Mouse (Mus musculus) midbrain, embryonic 15.5 days (tissue): Measurements from ENCODE around the gene Dnah14. TPM values are rescaled to one million over a fixed set of nuclear protein-coding genes. Genes with fewer than 3 reads are reported as not detected.
"Not testable (repeated sequence)": the region's sequence is repeated elsewhere in the genome, so short reads cannot be mapped to it uniquely, and the experiment has no call there.

Source experiments
- ATAC-seq: fragments of 200-750 bp; cut with Nextera tagmentation; replicated peaks from 2 replicates; pipeline ENCODE4 v1.8.0; 2017; ENCODE audit warnings: moderate TSS enrichment
- H3K27ac ChIP-seq: fragments of 300-500 bp; sonication (generic); 2 replicates; pipeline ENCODE4 v1.5.1; 2015; ENCODE audit warnings: mild to moderate bottlenecking, inconsistent platforms
- H3K27me3 ChIP-seq: fragments of 300-500 bp; sonication (generic); replicated peaks from 2 replicates; pipeline ENCODE4 v1.6.1; 2015; ENCODE audit warnings: inconsistent platforms
- H3K36me3 ChIP-seq: fragments of 300-500 bp; sonication (generic); replicated peaks from 2 replicates; pipeline ENCODE4 v1.6.1; 2015; ENCODE audit warnings: inconsistent platforms
- H3K4me1 ChIP-seq: fragments of 300-500 bp; sonication (generic); 2 replicates; pipeline ENCODE4 v1.6.1; 2015; ENCODE audit warnings: inconsistent platforms
- H3K4me2 ChIP-seq: fragments of 300-500 bp; sonication (generic); 2 replicates; pipeline ENCODE4 v1.6.1; 2015; ENCODE audit warnings: inconsistent platforms, mild to moderate bottlenecking, moderate library complexity
- H3K4me3 ChIP-seq: fragments of 300-500 bp; sonication (generic); 2 replicates; pipeline ENCODE4 v1.5.1; 2015; ENCODE audit warnings: mild to moderate bottlenecking, inconsistent platforms
- H3K9ac ChIP-seq: fragments of 300-500 bp; sonication (generic); 2 replicates; pipeline ENCODE4 v1.6.1; 2015; ENCODE audit warnings: mild to moderate bottlenecking, inconsistent platforms
- H3K9me3 ChIP-seq: fragments of 300-500 bp; sonication (generic); 2 replicates; pipeline ENCODE4 v1.6.1; 2016; ENCODE audit warnings: inconsistent platforms
- WGBS: fragments of 180-500 bp; shearing (Covaris S2); methylation state at CpG from one replicate; pipeline ENCODE4 v1.1.7; 2015; ENCODE audit warnings: mixed read lengths; 5-methylcytosine and 5-hydroxymethylcytosine counted together
- polyA plus RNA-seq: library from polyadenylated mRNA; unstranded; fragments of >200 nt; fragmentation: Nextera tagmentation; extraction: Ambion mirVana; gene quantifications from 2 replicates; pipeline ENCODE4 v1.2.1, GENCODE M21; 2015

Gene Dnah14
- polyA plus RNA-seq, 1 experiment from 2014 or later: 0.81 TPM

DNA sequence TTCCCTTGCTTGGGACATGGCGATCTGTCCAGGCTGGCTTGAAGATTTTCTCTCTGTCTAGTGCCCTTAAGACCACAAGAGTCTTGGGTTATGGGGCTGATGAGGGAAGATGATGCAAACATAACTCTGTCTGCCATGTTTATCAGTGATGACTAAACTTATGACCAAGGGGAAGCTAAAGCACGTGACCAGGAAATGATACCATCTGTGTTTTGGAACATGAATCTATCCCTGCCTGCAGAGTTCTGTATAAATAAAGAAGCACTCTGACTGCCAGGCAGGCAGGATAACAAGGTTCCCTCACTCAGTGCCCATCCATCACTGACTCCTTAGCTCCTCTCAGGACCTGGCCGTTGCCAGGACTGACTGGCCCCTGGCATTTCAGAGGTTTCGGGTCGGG is 157.2 kb downstream of the Dnah14 start:
- H3K36me3 ChIP-seq: no peaks in the 10 kb centered on the region
- no peaks in the 10 kb centered on the region for H3K9me3 ChIP-seq
- H3K27ac ChIP-seq: no peak overlapping the region
- no peak for ATAC-seq
- 86% methylated on average over 5 of the region's 5 CpGs for WGBS
- H3K9ac ChIP-seq: no peak overlapping the region
- H3K4me1 ChIP-seq: no peaks in the 10 kb centered on the region
- no peaks in the 10 kb centered on the region for H3K27me3 ChIP-seq
- no peak overlapping the region for H3K4me3 ChIP-seq
- H3K4me2 ChIP-seq: no peak overlapping the region

DNA sequence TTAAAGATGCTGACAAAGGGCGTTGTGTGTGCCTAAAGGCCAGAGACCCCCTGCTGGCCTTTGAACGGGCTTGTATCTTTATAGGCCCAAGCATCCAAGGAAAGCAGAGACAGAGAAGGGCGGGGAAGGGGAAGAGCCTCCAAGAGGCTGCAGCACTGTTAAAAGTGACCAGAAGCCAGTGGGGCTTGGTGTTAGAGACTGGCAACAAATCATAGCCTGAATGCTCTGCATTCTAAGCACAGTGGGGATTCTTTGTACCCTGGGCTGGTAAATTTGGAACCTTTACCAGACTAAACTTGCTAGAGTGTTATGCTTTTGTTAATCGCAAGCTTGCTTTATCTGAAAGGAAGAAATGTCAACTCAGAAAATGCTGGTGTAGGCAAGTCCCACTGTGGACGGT is 163.9 kb downstream of the Dnah14 start:
- Histone ChIP-seq H3K4me2 (no peak overlapping the region), H3K9ac (no peak overlapping the region), H3K27ac (no peak overlapping the region), H3K36me3 (no peaks in the 10 kb centered on the region), H3K27me3 (no peaks in the 10 kb centered on the region), H3K4me3 (no peak overlapping the region), H3K4me1 (no peaks in the 10 kb centered on the region), H3K9me3 (no peaks in the 10 kb centered on the region)
- ATAC-seq: no peak
- 44% methylated on average over 5 of the region's 5 CpGs for WGBS

DNA sequence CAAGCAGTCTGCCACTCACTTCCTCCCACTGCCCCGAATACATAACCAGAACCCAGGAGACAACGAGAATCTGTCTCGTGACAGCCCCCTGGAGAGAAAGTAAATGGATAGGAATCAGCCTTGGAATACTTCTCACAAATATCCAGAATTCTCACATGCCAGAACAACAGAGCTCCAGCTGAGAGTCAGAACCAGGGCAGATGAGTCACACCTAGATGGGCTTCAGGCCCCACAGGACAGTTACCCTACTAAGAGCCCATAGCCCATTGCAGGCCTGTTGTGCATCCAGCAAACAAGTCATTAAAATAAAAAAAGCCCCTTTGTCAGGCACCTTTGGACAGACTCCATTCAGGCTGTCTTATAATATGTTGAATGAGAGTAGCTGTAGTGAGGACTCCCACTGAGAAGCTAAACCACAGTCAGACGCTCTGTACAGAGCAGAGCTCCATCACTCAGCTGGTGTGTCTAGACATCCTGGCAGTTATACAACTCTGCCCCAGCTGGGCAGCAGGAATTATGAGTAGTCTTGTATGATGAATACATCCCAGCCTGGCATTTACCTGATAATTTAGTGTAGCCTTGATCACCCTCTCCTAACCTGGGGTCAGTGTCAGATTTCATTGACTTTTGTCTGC is 166.0 kb downstream of the Dnah14 start:
- no peaks in the 10 kb centered on the region for H3K27me3 ChIP-seq
- 32% methylated on average over 4 of the region's 4 CpGs for WGBS
- no peaks in the 10 kb centered on the region for H3K9me3 ChIP-seq
- no peak overlapping the region for H3K9ac ChIP-seq
- no peaks in the 10 kb centered on the region for H3K4me1 ChIP-seq
- H3K36me3 ChIP-seq: no peaks in the 10 kb centered on the region
- no peak for ATAC-seq
- H3K4me2 ChIP-seq: no peak overlapping the region
- no peak overlapping the region for H3K27ac ChIP-seq
- H3K4me3 ChIP-seq: no peak overlapping the region

DNA sequence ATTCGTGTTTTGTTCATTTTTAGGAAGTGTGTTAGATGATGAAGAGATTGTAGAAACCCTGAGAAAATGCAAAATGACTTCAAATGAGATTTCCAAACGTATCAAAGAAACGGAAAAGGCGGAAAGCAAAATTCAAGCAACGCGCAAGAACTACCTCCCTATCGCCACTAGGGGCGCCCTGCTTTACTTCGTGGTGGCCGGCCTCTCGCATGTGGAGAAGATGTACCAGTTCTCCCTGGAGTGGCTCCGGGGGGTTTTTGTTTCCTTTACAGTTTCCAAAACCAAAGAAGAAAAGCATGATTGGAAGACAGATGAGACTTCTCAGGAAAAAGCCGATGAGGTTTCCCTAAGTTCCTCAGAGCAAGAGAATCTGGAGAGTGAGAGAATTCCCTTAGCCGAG is 193.0 kb downstream of the Dnah14 start:
- H3K36me3 ChIP-seq: no peaks in the 10 kb centered on the region
- H3K4me3 ChIP-seq: no peak overlapping the region
- no peak overlapping the region for H3K9ac ChIP-seq
- WGBS: 58% methylated on average over 14 of the region's 14 CpGs
- H3K4me2 ChIP-seq: no peak overlapping the region
- no peaks in the 10 kb centered on the region for H3K27me3 ChIP-seq
- no peak for ATAC-seq
- H3K9me3 ChIP-seq: no peaks in the 10 kb centered on the region
- H3K4me1 ChIP-seq: no peaks in the 10 kb centered on the region
- no peak overlapping the region for H3K27ac ChIP-seq

DNA sequence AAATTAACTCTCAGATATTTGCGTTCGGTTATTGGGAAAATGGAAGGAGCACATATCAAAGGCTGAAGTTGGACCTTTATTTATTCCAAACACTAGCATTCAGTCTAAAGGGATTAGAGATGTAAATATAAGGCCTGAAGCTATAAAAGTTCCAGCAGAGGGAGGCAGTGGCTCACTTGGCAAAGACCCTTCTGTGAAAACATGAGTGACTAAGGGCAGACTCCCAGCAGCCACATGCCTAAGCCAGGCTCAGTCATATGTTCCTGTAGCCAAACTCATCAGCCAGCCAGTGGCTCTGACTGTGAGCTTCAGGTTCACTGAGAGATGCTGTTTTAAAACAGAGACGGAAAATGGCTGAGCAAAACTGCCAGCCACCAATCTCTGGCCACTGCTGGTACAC is 195.5 kb downstream of the Dnah14 start:
- no peak overlapping the region for H3K4me3 ChIP-seq
- 89% methylated on average over 3 of the region's 3 CpGs for WGBS
- no peak overlapping the region for H3K4me2 ChIP-seq
- ATAC-seq: no peak
- H3K9ac ChIP-seq: no peak overlapping the region
- no peaks in the 10 kb centered on the region for H3K36me3 ChIP-seq
- H3K27ac ChIP-seq: no peak overlapping the region
- H3K4me1 ChIP-seq: no peaks in the 10 kb centered on the region
- H3K27me3 ChIP-seq: no peaks in the 10 kb centered on the region
- H3K9me3 ChIP-seq: no peaks in the 10 kb centered on the region

DNA sequence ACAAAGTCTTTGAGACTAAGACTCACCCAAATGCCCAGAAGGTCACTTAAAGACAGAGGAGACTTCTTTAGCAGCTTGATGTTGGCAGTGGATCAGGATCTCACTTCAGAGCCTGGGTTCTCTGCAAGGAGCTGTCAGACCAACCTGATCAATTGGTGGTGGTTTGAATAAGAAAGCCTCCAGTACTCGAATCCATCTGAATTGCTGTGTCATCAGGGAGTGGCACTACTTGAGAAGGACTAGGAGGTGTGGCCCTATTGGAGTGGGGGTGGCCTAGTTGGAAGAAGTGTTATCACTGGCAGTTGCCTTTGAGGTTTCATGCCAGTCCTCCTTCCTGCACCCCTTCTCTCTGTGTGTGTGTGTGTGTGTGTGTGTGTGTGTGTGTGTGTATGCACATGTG is 200.2 kb downstream of the Dnah14 start:
- ATAC-seq: no peak

DNA sequence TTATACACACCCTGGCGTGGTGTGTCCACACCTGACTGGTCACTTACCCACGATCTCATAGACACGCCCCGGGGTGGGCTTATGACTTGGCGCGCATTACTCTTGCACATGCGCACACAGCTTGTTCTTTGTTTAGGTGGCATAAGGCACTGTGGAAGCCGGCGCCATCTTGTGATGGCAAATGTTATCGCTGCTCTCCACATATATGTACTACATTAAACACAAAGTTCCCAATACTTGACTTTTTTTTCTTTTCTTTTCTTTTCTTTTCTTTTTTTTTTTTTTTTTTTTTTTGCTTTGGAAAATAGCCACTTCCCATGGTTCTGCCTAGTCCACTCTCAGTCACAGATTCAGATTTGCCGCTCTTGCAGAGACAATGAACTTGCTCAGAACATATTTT is 206.2 kb downstream of the Dnah14 start:
- not testable (repeated sequence) for ATAC-seq, H3K27me3 ChIP-seq

More for the DNA sequence above, 200.2 kb downstream of the Dnah14 start:
- no peaks in the 10 kb centered on the region for H3K36me3 ChIP-seq
- no peak overlapping the region for H3K9ac ChIP-seq
- 66% methylated on average over 1 of the region's 1 CpGs for WGBS
- H3K27me3 ChIP-seq: no peaks in the 10 kb centered on the region
- no peak overlapping the region for H3K4me2 ChIP-seq
- H3K4me1 ChIP-seq: no peaks in the 10 kb centered on the region
- H3K4me3 ChIP-seq: no peak overlapping the region
- no peaks in the 10 kb centered on the region for H3K9me3 ChIP-seq
- H3K27ac ChIP-seq: no peak overlapping the region

DNA sequence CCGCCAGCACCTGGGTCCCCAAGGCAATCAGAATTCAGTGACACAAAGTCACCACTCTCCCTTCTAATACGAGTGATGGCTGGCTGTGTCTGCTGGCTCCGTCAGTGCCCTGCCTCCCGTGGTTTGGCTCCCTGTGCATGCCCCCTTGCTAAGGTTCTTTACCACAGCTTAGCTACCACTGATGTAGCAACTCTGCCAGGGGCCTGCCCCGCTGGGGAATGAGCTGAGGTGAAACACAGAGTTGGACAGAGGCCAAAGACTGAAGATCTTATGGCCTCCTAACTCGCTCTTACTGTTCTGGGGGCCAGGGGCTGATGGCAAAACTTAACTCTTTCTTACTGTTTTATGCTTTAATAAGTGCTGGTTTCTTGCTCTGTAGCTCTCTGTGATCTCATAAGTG is 213.6 kb downstream of the Dnah14 start:
- Histone ChIP-seq H3K4me1 (no peaks in the 10 kb centered on the region), H3K27me3 (no peaks in the 10 kb centered on the region), H3K9ac (no peak overlapping the region), H3K4me3 (no peak overlapping the region), H3K4me2 (no peak overlapping the region), H3K9me3 (no peaks in the 10 kb centered on the region), H3K36me3 (no peaks in the 10 kb centered on the region), H3K27ac (no peak overlapping the region)
- ATAC-seq: no peak
- WGBS: 57% methylated on average over 6 of the region's 6 CpGs

More for the DNA sequence above, 206.2 kb downstream of the Dnah14 start:
- H3K9me3 ChIP-seq, H3K9ac ChIP-seq, H3K36me3 ChIP-seq, H3K4me2 ChIP-seq, H3K27ac ChIP-seq, H3K4me3 ChIP-seq, H3K4me1 ChIP-seq: not testable (repeated sequence)
- 97% methylated on average over 11 of the region's 11 CpGs for WGBS

DNA sequence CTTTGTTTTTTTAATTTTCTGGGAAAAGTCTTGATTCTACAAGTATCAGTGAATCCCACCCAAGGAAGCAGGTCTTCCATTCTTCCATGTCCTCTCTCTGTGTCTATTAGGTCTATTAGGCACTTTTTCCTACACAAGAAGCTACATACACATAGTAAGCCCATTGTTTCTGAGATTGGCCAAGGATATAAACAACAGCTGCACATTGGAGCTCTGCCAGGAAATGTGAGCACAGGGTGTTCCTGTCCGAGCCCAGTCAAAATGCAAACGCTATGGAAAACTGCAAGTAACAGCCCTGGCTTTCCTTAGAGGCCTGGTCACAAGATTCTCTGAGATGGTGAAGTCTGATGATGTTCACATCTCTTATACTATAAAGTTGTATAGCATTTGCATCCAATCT is 217.2 kb downstream of the Dnah14 start:
- Histone ChIP-seq H3K36me3 (no peaks in the 10 kb centered on the region), H3K4me2 (no peak overlapping the region), H3K27ac (no peak overlapping the region), H3K9me3 (no peaks in the 10 kb centered on the region), H3K4me3 (no peak overlapping the region), H3K4me1 (no peaks in the 10 kb centered on the region), H3K27me3 (no peaks in the 10 kb centered on the region), H3K9ac (no peak overlapping the region)
- ATAC-seq: no peak
- WGBS: 59% methylated on average over 2 of the region's 2 CpGs

DNA sequence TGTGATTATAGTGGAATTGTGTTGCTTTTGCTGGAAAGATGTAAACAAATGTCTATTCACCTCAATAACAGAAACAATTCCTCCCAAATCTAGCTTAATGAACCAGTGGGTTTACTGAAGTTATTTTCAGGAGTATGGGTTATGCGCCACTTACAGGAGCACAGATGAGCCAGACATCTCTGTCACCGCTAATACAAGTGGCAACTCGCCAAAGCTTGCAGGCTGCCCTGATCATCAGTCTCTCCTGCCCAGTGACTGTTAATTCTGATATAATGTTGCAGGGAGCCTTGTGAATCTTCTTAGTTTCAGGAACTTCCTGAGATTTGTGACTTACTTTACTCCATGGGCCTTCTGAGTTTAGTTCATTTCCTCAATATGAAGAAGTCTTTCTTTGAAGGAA is 223.6 kb downstream of the Dnah14 start:
- 85% methylated on average over 3 of the region's 3 CpGs for WGBS
- no peaks in the 10 kb centered on the region for H3K4me1 ChIP-seq
- no peaks in the 10 kb centered on the region for H3K36me3 ChIP-seq
- H3K27me3 ChIP-seq: no peaks in the 10 kb centered on the region
- H3K9ac ChIP-seq: no peak overlapping the region
- H3K9me3 ChIP-seq: no peaks in the 10 kb centered on the region
- no peak for ATAC-seq
- no peak overlapping the region for H3K4me2 ChIP-seq
- no peak overlapping the region for H3K27ac ChIP-seq
- no peak overlapping the region for H3K4me3 ChIP-seq

DNA sequence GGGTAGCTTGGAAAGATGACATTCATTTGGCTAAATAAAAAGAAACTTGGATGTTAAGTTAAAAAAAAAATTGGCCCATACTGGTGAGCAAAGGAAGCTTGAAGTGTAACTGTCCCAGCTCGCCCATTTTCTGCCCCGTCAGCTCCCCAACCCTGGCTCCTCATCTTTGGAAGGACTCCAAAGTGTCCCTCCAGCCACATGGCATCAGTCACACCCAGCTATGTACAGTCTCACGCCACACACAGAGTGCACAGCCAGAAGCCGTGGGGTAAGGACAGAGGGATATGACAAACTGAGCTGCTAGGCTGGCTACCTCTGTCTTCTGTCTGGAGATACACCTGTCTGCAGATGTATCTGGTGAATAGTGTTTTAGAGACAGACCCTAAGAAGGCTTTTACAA is 224.3 kb downstream of the Dnah14 start:
- 88% methylated on average over 4 of the region's 4 CpGs for WGBS
- Histone ChIP-seq H3K27me3 (no peaks in the 10 kb centered on the region), H3K4me3 (no peak overlapping the region)

DNA sequence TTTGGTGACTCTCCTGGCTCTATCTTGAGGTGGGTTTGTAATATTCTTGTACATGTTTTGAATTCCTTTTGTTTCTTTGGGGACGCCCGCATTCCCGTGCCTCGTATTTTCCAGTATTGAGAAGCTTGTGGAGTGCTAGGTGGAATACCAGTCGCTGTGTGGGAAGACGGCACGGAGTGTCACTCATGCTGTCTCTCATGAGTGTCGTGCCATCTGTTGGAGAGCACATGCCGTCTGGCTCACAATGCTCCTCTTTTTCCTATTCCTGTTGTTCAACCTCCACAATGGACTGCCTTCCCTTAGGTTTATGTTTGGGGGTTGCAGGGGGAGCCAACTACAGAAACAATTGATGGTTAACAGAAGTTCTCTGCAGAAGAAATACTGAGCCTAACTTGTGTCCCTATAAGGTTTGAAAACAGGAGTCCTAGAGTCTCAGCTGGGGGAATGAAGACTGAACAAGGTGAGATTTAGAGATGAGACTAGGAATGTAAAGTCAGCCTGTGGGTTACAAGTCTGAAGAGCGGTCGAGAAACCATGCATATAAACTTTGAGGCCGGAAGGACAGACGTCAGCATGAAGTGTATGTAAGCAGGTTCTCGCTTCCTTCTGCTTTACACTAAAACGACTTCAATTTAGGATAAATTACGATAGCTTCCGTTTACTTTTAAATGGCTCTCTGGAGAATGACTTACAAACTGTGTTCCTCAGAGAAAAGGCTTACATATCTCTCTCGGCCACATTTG is 235.3 kb downstream of the Dnah14 start:
- Histone ChIP-seq H3K4me2 (no peak overlapping the region), H3K4me1 (no peaks in the 10 kb centered on the region), H3K27me3 (no peaks in the 10 kb centered on the region), H3K9ac (no peak overlapping the region), H3K4me3 (no peak overlapping the region), H3K36me3 (peaks cover 6% of the 10 kb centered on the region), H3K9me3 (no peaks in the 10 kb centered on the region), H3K27ac (no peak overlapping the region)
- 91% methylated on average over 18 of the region's 18 CpGs for WGBS
- no peak for ATAC-seq

More for the DNA sequence above, 224.3 kb downstream of the Dnah14 start:
- ATAC-seq: no peak
- Histone ChIP-seq H3K9ac (no peak overlapping the region), H3K27ac (no peak overlapping the region), H3K4me2 (no peak overlapping the region), H3K4me1 (no peaks in the 10 kb centered on the region), H3K9me3 (no peaks in the 10 kb centered on the region), H3K36me3 (no peaks in the 10 kb centered on the region)

DNA sequence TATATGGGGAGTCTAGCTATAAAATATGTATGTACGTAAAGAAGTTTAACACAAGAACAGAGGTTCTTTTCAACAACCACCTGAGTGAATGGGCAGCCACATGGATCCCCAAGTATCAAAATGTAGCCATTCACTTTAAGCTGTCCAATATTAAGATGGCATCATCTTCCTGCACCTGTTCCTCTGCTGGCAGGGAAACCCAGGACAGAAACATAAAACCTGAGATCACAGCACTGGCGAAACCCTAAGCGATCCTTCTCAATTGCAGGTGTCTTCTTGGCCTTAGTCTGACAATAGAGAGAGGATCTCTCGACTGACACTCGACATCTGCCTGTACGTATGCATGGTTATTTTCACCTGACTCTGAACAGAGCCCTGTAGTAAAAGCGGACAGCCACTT is 250.4 kb downstream of the Dnah14 start:
- Histone ChIP-seq H3K4me2 (no peak overlapping the region), H3K4me1 (no peaks in the 10 kb centered on the region), H3K27me3 (no peaks in the 10 kb centered on the region), H3K9ac (no peak overlapping the region), H3K27ac (no peak overlapping the region), H3K4me3 (no peak overlapping the region), H3K36me3 (peaks cover 36% of the 10 kb centered on the region), H3K9me3 (no peaks in the 10 kb centered on the region)
- WGBS: 95% methylated on average over 7 of the region's 7 CpGs
- ATAC-seq: no peak
